Mouse (Mus musculus): ENCODE results near the gene Tprgl. TPM values are rescaled to one million over a fixed set of nuclear protein-coding genes. Genes with fewer than 3 reads are reported as not detected.

Gene Tprgl
- 22.9 TPM for polyA plus RNA-seq (2017; shearing (Covaris generic))

GRCm38 (mm10) chr4:154160538-154161390 is at the start of gene Tprgl:
Tprgl (minus strand) TSS chr4:154160666.

GRCm38 (mm10) chr4:154170506-154171150 is 10.2 kb upstream of the Tprgl start, which contains the start of gene Megf6:
Megf6 (plus strand) TSS chr4:154170730.

GRCm38 (mm10) chr4:154142211-154143040 is 18.0 kb downstream of the Tprgl start, which contains the start of gene Wrap73:
Wrap73 (plus strand) TSS chr4:154142372.

GRCm38 (mm10) chr4:154140182-154140212 is 20.5 kb downstream of the Tprgl start, which contains the start of gene Trp73:
Trp73 (minus strand) TSS chr4:154140208.

Other genes with a start within 250 kb of the Tprgl start
- gene A430005L14Rik, start 203.4 kb downstream of the Tprgl start, polyA plus RNA-seq (2017; shearing (Covaris generic)) = 81.8 TPM
- 23.5 TPM for gene Dffb, start 185.5 kb downstream of the Tprgl start, polyA plus RNA-seq (2017; shearing (Covaris generic))
- gene Cep104, start 185.5 kb downstream of the Tprgl start, polyA plus RNA-seq (2017; shearing (Covaris generic)) = 8.5 TPM
- gene Lrrc47, start 148.9 kb downstream of the Tprgl start, polyA plus RNA-seq (2017; shearing (Covaris generic)) = 2.4 TPM
- gene Smim1, start 134.4 kb downstream of the Tprgl start, polyA plus RNA-seq (2017; shearing (Covaris generic)) = 1.5 TPM
- gene Ccdc27, start 118.0 kb downstream of the Tprgl start, polyA plus RNA-seq (2017; shearing (Covaris generic)) = not detected
- gene Trp73, start 20.5 kb downstream of the Tprgl start, polyA plus RNA-seq (2017; shearing (Covaris generic)) = 0.20 TPM
- gene Wrap73, start 18.3 kb downstream of the Tprgl start, polyA plus RNA-seq (2017; shearing (Covaris generic)) = 39.8 TPM
- not detected for gene Megf6, start 10.1 kb upstream of the Tprgl start, polyA plus RNA-seq (2017; shearing (Covaris generic))
- 0.32 TPM for gene Arhgef16, start 141.0 kb upstream of the Tprgl start, polyA plus RNA-seq (2017; shearing (Covaris generic))
- gene B230104I21Rik, start 175.5 kb upstream of the Tprgl start, polyA plus RNA-seq (2017; shearing (Covaris generic)) = not detected